Mouse (Mus musculus) CH12.LX (cell line): Measurements from ENCODE around the gene Cmc2. TPM values are rescaled to one million over a fixed set of nuclear protein-coding genes. Genes with fewer than 3 reads are reported as not detected.

Experiments
- DNase-seq: peaks from one replicate; pipeline ENCODE4 v3.0.0-alpha.2; 2013; ENCODE audit errors: extremely low read depth
- H3K27ac ChIP-seq: 2 replicates; pipeline ENCODE4 v1.5.1; 2012; ENCODE audit warnings: low read depth, mild to moderate bottlenecking, control low read depth, moderate library complexity; ENCODE audit not compliant: insufficient read depth
- H3K27me3 ChIP-seq: replicated peaks from 2 replicates; pipeline ENCODE3; 2012; ENCODE audit warnings: inconsistent platforms
- H3K36me3 ChIP-seq, 2 experiments: replicated peaks in 1 of 2; 2 replicates each; pipeline versions ENCODE3 to v1.6.1; 2012; ENCODE audit warnings: inconsistent platforms in 1 of 2, low read length in 1 of 2, mild to moderate bottlenecking in 1 of 2, mixed read lengths in 1 of 2, moderate library complexity in 1 of 2; ENCODE audit not compliant: control insufficient read depth in 1 of 2, insufficient read depth in 1 of 2
- H3K4me1 ChIP-seq, 2 experiments: 2 replicates each; pipeline ENCODE4 v1.6.1; 2012; ENCODE audit warnings: inconsistent platforms in 1 of 2, moderate library complexity in 1 of 2; ENCODE audit not compliant: insufficient read depth in 2 of 2, control insufficient read depth in 1 of 2
- H3K4me2 ChIP-seq: 2 replicates; pipeline ENCODE4 v1.6.1; 2012; ENCODE audit warnings: low read depth, mild to moderate bottlenecking, control low read depth; ENCODE audit not compliant: poor library complexity, insufficient read depth, severe bottlenecking
- H3K4me3 ChIP-seq, 3 experiments: fragments of 150-350 bp in 1 of 3; sonication (generic) in 1 of 3; replicated peaks in 1 of 3; 2 replicates each; pipeline versions ENCODE3 to v1.5.1; 2011 to 2012; ENCODE audit warnings: low read depth in 2 of 3, low read length in 2 of 3, mild to moderate bottlenecking in 2 of 3, moderate library complexity in 2 of 3, control low read depth in 1 of 3, improper control_type of control experiment in 1 of 3, inconsistent platforms in 1 of 3, mixed read lengths in 1 of 3; ENCODE audit not compliant: poor library complexity in 1 of 3
- H3K79me2 ChIP-seq: replicated peaks from 2 replicates; pipeline ENCODE4 v1.6.1; 2012; ENCODE audit warnings: mild to moderate bottlenecking, moderate library complexity; ENCODE audit not compliant: control insufficient read depth, poor library complexity, insufficient read depth, severe bottlenecking; ENCODE audit errors: extremely low read depth
- H3K9ac ChIP-seq: 2 replicates; pipeline ENCODE4 v1.6.1; 2012; ENCODE audit warnings: low read depth, mild to moderate bottlenecking, control low read depth, moderate library complexity; ENCODE audit not compliant: insufficient read depth
- H3K9me3 ChIP-seq: replicated peaks from 2 replicates; pipeline ENCODE3; 2012; ENCODE audit warnings: low read length, inconsistent platforms, mixed read lengths
- CHD2 ChIP-seq: IDR thresholded peaks from 2 replicates; pipeline ENCODE4 v1.6.1; 2011; ENCODE audit warnings: low read length, improper control_type of control experiment
- CTCF ChIP-seq, 2 experiments: IDR thresholded peaks in 1 of 2; conservative IDR thresholded peaks in 1 of 2; 2 replicates each; pipeline ENCODE4 v1.5.1; 2011 to 2012; ENCODE audit warnings: low read depth in 2 of 2, low read length in 2 of 2, improper control_type of control experiment in 1 of 2, inconsistent platforms in 1 of 2, mild to moderate bottlenecking in 1 of 2, moderate library complexity in 1 of 2
- E2F4 ChIP-seq: IDR thresholded peaks from 2 replicates; pipeline ENCODE4 v1.6.1; 2011; ENCODE audit warnings: low read depth, low read length, improper control_type of control experiment; ENCODE audit not compliant: insufficient replicate concordance
- ELF1 ChIP-seq: IDR thresholded peaks from 2 replicates; pipeline ENCODE4 v1.6.1; 2014; ENCODE audit warnings: low read depth, mild to moderate bottlenecking, inconsistent platforms, low read length, improper control_type of control experiment
- GABPA ChIP-seq: IDR thresholded peaks from 2 replicates; pipeline ENCODE4 v1.6.1; 2012; ENCODE audit warnings: low read depth, low read length, improper control_type of control experiment, inconsistent platforms; ENCODE audit not compliant: insufficient replicate concordance
- HCFC1 ChIP-seq: IDR thresholded peaks from 2 replicates; pipeline ENCODE4 v1.6.1; 2012; ENCODE audit warnings: low read depth, mild to moderate bottlenecking, inconsistent platforms, low read length, improper control_type of control experiment
- JUN ChIP-seq: IDR thresholded peaks from 2 replicates; pipeline ENCODE4 v1.6.1; 2011; ENCODE audit warnings: low read depth, mild to moderate bottlenecking, low read length, improper control_type of control experiment, moderate library complexity; ENCODE audit not compliant: insufficient read depth
- JUND ChIP-seq: conservative IDR thresholded peaks from 2 replicates; pipeline ENCODE4 v1.6.1; 2011; ENCODE audit warnings: low read depth, low read length, improper control_type of control experiment
- MEF2A ChIP-seq: IDR thresholded peaks from 2 replicates; pipeline ENCODE4 v1.6.1; 2014; ENCODE audit warnings: low read depth, mild to moderate bottlenecking, inconsistent platforms, low read length, improper control_type of control experiment, borderline replicate concordance
- MXI1 ChIP-seq: IDR thresholded peaks from 2 replicates; pipeline ENCODE4 v1.6.1; 2011; ENCODE audit warnings: mild to moderate bottlenecking, low read depth, low read length, improper control_type of control experiment
- POLR2AphosphoS2 ChIP-seq: IDR thresholded peaks from 2 replicates; pipeline ENCODE4 v1.6.1; 2011; ENCODE audit warnings: low read depth, low read length, improper control_type of control experiment
- RCOR1 ChIP-seq: conservative IDR thresholded peaks from 2 replicates; pipeline ENCODE4 v1.6.1; 2012; ENCODE audit warnings: low read depth, mild to moderate bottlenecking, inconsistent platforms, low read length, improper control_type of control experiment
- TCF12 ChIP-seq: IDR thresholded peaks from 2 replicates; pipeline ENCODE4 v1.6.1; 2014; ENCODE audit warnings: low read depth, mild to moderate bottlenecking, inconsistent platforms, low read length, improper control_type of control experiment
- UBTF ChIP-seq: IDR thresholded peaks from 2 replicates; pipeline ENCODE4 v1.6.1; 2012; ENCODE audit warnings: low read depth, mild to moderate bottlenecking, inconsistent platforms, low read length, improper control_type of control experiment, moderate library complexity
- USF1 ChIP-seq: IDR thresholded peaks from 2 replicates; pipeline ENCODE4 v1.6.1; 2014; ENCODE audit warnings: low read depth, mild to moderate bottlenecking, inconsistent platforms, low read length, improper control_type of control experiment
- ZC3H11A ChIP-seq: IDR thresholded peaks from 2 replicates; pipeline ENCODE4 v1.6.1; 2012; ENCODE audit warnings: low read depth, mild to moderate bottlenecking, inconsistent platforms, low read length, improper control_type of control experiment
- ZKSCAN1 ChIP-seq: IDR thresholded peaks from 2 replicates; pipeline ENCODE4 v1.6.1; 2012; ENCODE audit warnings: low read depth, inconsistent platforms, low read length, improper control_type of control experiment, borderline replicate concordance
- ZMIZ1 ChIP-seq: IDR thresholded peaks from 2 replicates; pipeline ENCODE4 v1.6.1; 2012; ENCODE audit warnings: low read depth, mild to moderate bottlenecking, inconsistent platforms, low read length, improper control_type of control experiment
- dilution Hi-C: fragments of 300-500 bp; cut with MboI; formaldehyde crosslinking; loops from 2 replicates; pipeline ENCODE4 v1.14.3; 2020; ENCODE audit warnings: low sequenced_read_pairs; ENCODE audit not compliant: extremely low pct_unique_long_range_greater_than_20kb, extremely low pct_ligation_motif_present
- in situ Hi-C: fragments of 300-500 bp; cut with MboI; formaldehyde crosslinking; loops from 3 replicates; pipeline ENCODE4 v1.14.3; 2019; ENCODE audit warnings: low sequenced_read_pairs, low pct_ligation_motif_present, low pct_unique_long_range_greater_than_20kb, mixed read lengths
- polyA plus RNA-seq: library from polyadenylated mRNA; unstranded; fragments of >175 nt; gene quantifications from 2 replicates; pipeline ENCODE4 v1.2.1, GENCODE M21; 2012; ENCODE audit warnings: low read depth; ENCODE audit not compliant: insufficient read length
- total RNA-seq, 2 experiments: library from RNA; depleted of rRNA; stranded (reverse); fragments of 300-350 nt in 1 of 2; fragments of >200 nt in 1 of 2; gene quantifications; 2 replicates each; pipeline ENCODE4 v1.2.3; 2012 to 2014

Cmc2 gene
- total and polyA plus RNA-seq, 3 experiments, result 29.1 to 55.1 (median 39.4) TPM

- in situ Hi-C loops, result no loop called here
- no peak for DNase-seq
- H3K27ac ChIP-seq, result no peak overlapping the region
- H3K4me1 ChIP-seq, result peaks cover 0 to 12% of the 10 kb centered on the region in 2 experiments; a peak in 1 of 4 replicates
- H3K9ac ChIP-seq, result no peak overlapping the region
- no peaks in the 10 kb centered on the region for H3K27me3 ChIP-seq
- no peak overlapping the region for H3K4me3 ChIP-seq
- no peaks in the 10 kb centered on the region for H3K9me3 ChIP-seq
- H3K4me2 ChIP-seq, result no peak overlapping the region
- TF ChIP-seq CHD2, result no peak
- TF ChIP-seq ZKSCAN1, result no peak
- no peak for TF ChIP-seq POLR2AphosphoS2
- no peak for TF ChIP-seq MXI1
- no peak for TF ChIP-seq E2F4
- no peak for TF ChIP-seq MEF2A
- TF ChIP-seq JUN, result no peak
- no peak for TF ChIP-seq ZC3H11A
- TF ChIP-seq UBTF, result no peak
- no peak for TF ChIP-seq USF1
- no peak for TF ChIP-seq HCFC1
- TF ChIP-seq ELF1, result no peak
- no peak for TF ChIP-seq GABPA
- TF ChIP-seq JUND, result no peak
- TF ChIP-seq CTCF (conservative IDR thresholded peaks at IDR 0.05 in 1 of 2, IDR thresholded peaks at IDR 0.05 in 1 of 2; ENCODE audit: low read depth in 2 of 2, low read length in 2 of 2), result no peak
- no peak for TF ChIP-seq TCF12
- no peak for TF ChIP-seq RCOR1
- no peak for TF ChIP-seq ZMIZ1
- H3K36me3 ChIP-seq, result peaks cover 9 to 31% of the 10 kb centered on the region in 2 experiments
- dilution Hi-C loops, result no loop called here
- H3K79me2 ChIP-seq, result no peaks in the 10 kb centered on the region
Measured at GRCm38 (mm10) chr8:116904736-116905135, 16.5 kb downstream of the Cmc2 start.

GRCm38 (mm10) chr8:116895521-116895920, 25.7 kb downstream of the Cmc2 start:
- no peak for DNase-seq
- dilution Hi-C loops, result no loop called here

More at GRCm38 (mm10) chr8:116895521-116895920, 25.7 kb downstream of the Cmc2 start:
- peaks cover 7 to 38% of the 10 kb centered on the region in 2 experiments for H3K36me3 ChIP-seq
- H3K4me3 ChIP-seq, result no peak overlapping the region
- no peak overlapping the region for H3K9ac ChIP-seq
- no peaks in the 10 kb centered on the region for H3K79me2 ChIP-seq
- peaks cover 6 to 14% of the 10 kb centered on the region in 2 experiments for H3K4me1 ChIP-seq
- no peaks in the 10 kb centered on the region for H3K27me3 ChIP-seq
- TF ChIP-seq RCOR1, result no peak
- H3K27ac ChIP-seq, result no peak overlapping the region
- no peaks in the 10 kb centered on the region for H3K9me3 ChIP-seq
- in situ Hi-C loops, result no loop called here
- no peak overlapping the region for H3K4me2 ChIP-seq
